Comparison of ENCODE assay signal across 17 mouse cellular contexts in the genomic region with DNA sequence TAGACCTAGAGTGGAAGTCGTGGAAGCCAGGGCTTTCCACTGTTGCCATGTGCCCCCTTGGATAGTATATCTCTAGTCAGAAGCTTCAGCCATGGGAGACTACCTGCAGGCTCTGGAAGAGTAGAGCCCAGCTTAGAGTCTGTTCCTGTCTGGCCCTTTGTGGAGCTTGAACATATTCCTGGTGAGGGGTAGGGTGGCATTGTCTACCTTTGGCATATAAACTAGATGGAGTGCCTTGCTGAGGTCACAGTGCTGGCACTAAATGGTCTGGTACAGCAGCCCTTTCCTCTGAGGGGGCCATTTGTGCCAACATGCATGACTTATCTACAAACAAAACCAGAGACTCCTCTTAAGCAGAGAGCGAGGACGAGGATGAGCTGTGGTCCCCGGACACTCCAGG.
DNase-seq lines count a peak whose midpoint lies in the region; ATAC-seq and TF ChIP-seq lines count a peak whose summit lies in the region.
"Had no signal": no experiment of that assay in that cellular context is flagged by ENCODE, and none has a peak within 500 bp of the region (broad histone marks: within the 10 kb centered on the region; RNA-seq: fewer than 3 reads in every experiment).

No protein-coding gene starts in this region.

- H3K27ac ChIP-seq in forebrain, embryonic 12.5 days = peak overlapping the region; percentile 51; the same call in 1 of the 2 replicates
- no peak overlapping the region for H3K27ac ChIP-seq in forebrain, embryonic 13.5 days
- peak overlapping the region; percentile 45; the same call in 1 of the 2 replicates for H3K27ac ChIP-seq in hindbrain, embryonic 15.5 days (replicated peaks)
- H3K27ac ChIP-seq in hindbrain, embryonic 11.5 days (ENCODE audit: low read depth, low read length) = no peak overlapping the region
- peak overlapping the region; percentile 57 for H3K27ac ChIP-seq in midbrain, embryonic 14.5 days (replicated peaks; ENCODE audit: low read depth, low read length)
- no peak overlapping the region for H3K27ac ChIP-seq in midbrain, postnatal 0 days (ENCODE audit: low read depth, low read length)
- H3K27ac ChIP-seq: embryonic facial prominence, embryonic 15.5 days; gastrocnemius, adult 2 months had no signal

- no peak overlapping the region for H3K9ac ChIP-seq in forebrain, embryonic 12.5 days
- no peak overlapping the region for H3K9ac ChIP-seq in forebrain, embryonic 13.5 days
- H3K9ac ChIP-seq in hindbrain, embryonic 15.5 days = no peak overlapping the region
- no peak overlapping the region for H3K9ac ChIP-seq in hindbrain, embryonic 11.5 days (ENCODE audit: low read depth, low read length)
- H3K9ac ChIP-seq in midbrain, embryonic 14.5 days (replicated peaks; ENCODE audit: low read length) = no peak overlapping the region
- no peak overlapping the region for H3K9ac ChIP-seq in midbrain, postnatal 0 days (replicated peaks; ENCODE audit: low read length, poor library complexity, severe bottlenecking)
- H3K9ac ChIP-seq: embryonic facial prominence, embryonic 15.5 days had no signal

- no peaks in the 10 kb centered on the region for H3K27me3 ChIP-seq in forebrain, embryonic 12.5 days
- no peaks in the 10 kb centered on the region for H3K27me3 ChIP-seq in forebrain, embryonic 13.5 days
- H3K27me3 ChIP-seq in hindbrain, embryonic 15.5 days = no peaks in the 10 kb centered on the region
- no peaks in the 10 kb centered on the region for H3K27me3 ChIP-seq in hindbrain, embryonic 11.5 days (ENCODE audit: control insufficient read depth, insufficient read depth, low read length)
- H3K27me3 ChIP-seq in midbrain, embryonic 14.5 days (ENCODE audit: control insufficient read depth, insufficient read depth, low read length) = no peaks in the 10 kb centered on the region
- H3K27me3 ChIP-seq in midbrain, postnatal 0 days (ENCODE audit: insufficient read depth, low read length) = no peaks in the 10 kb centered on the region
- H3K27me3 ChIP-seq: embryonic facial prominence, embryonic 15.5 days had no signal

- ATAC-seq in forebrain, embryonic 12.5 days (ENCODE audit: low FRiP score) = no peak
- ATAC-seq in forebrain, embryonic 13.5 days = no peak
- no peak; the same call in 1 of the 2 replicates for ATAC-seq in hindbrain, embryonic 15.5 days (ENCODE audit: low FRiP score, low read depth)
- no peak for ATAC-seq in hindbrain, embryonic 11.5 days (ENCODE audit: low FRiP score)
- peak; percentile 52; the same call in 1 of the 2 replicates for ATAC-seq in midbrain, embryonic 14.5 days (ENCODE audit: low FRiP score, low TSS enrichment)
- no peak for ATAC-seq in midbrain, postnatal 0 days (ENCODE audit: low FRiP score)

- no peak for DNase-seq in hindbrain, embryonic 11.5 days (ENCODE audit: low spot score)
- DNase-seq in midbrain, embryonic 14.5 days = no peak
- no peak for DNase-seq in midbrain, postnatal 0 days (ENCODE audit: low spot score)
- DNase-seq in liver = no peak
- DNase-seq: adrenal gland, postnatal 10 days; cerebellum, adult 11 months; cerebellum, adult 8-10 months; cerebellum, postnatal 14 days; gastrocnemius, adult 2 months; gastrocnemius, postnatal 25 days; heart, postnatal 10 days; heart, postnatal 4 days had no signal

- H3K4me3 ChIP-seq in forebrain, embryonic 12.5 days (replicated peaks) = no peak overlapping the region
- H3K4me3 ChIP-seq in forebrain, embryonic 13.5 days = no peak overlapping the region
- H3K4me3 ChIP-seq in hindbrain, embryonic 15.5 days = no peak overlapping the region
- no peak overlapping the region for H3K4me3 ChIP-seq in hindbrain, embryonic 11.5 days (ENCODE audit: low read depth, low read length)
- H3K4me3 ChIP-seq in midbrain, embryonic 14.5 days (replicated peaks; ENCODE audit: low read depth, low read length) = no peak overlapping the region
- H3K4me3 ChIP-seq in midbrain, postnatal 0 days (ENCODE audit: low read depth, low read length) = no peak overlapping the region
- H3K4me3 ChIP-seq: embryonic facial prominence, embryonic 15.5 days; erythroblast, embryonic 14.5 days; gastrocnemius, adult 2 months had no signal

- 80% methylated on average over 4 of the region's 4 CpGs for WGBS in forebrain, embryonic 12.5 days
- 90% methylated on average over 4 of the region's 4 CpGs for WGBS in forebrain, embryonic 13.5 days
- 87% methylated on average over 4 of the region's 4 CpGs for WGBS in hindbrain, embryonic 15.5 days
- WGBS in hindbrain, embryonic 11.5 days = 87% methylated on average over 4 of the region's 4 CpGs
- WGBS in midbrain, embryonic 14.5 days = 85% methylated on average over 4 of the region's 4 CpGs
- 83% methylated on average over 4 of the region's 4 CpGs for WGBS in midbrain, postnatal 0 days

- TF ChIP-seq CTCF in midbrain, postnatal 0 days (IDR thresholded peaks at IDR 0.05) = no peak

- H3K36me3 ChIP-seq in forebrain, embryonic 12.5 days (replicated peaks) = 0 out of 2 replicates have a peak, but pooled peaks cover 9% of the 10 kb centered on the region
- peaks cover 13% of the 10 kb centered on the region for H3K36me3 ChIP-seq in forebrain, embryonic 13.5 days (ENCODE audit: poor library complexity, severe bottlenecking)
- peaks cover 5% of the 10 kb centered on the region; the same call in 1 of the 2 replicates for H3K36me3 ChIP-seq in hindbrain, embryonic 15.5 days
- no peaks in the 10 kb centered on the region for H3K36me3 ChIP-seq in hindbrain, embryonic 11.5 days (ENCODE audit: control insufficient read depth, insufficient read depth, low read length)
- no peaks in the 10 kb centered on the region for H3K36me3 ChIP-seq in midbrain, embryonic 14.5 days (ENCODE audit: control insufficient read depth, insufficient read depth, low read length)
- no peaks in the 10 kb centered on the region for H3K36me3 ChIP-seq in midbrain, postnatal 0 days (ENCODE audit: insufficient read depth, low read length)
- H3K36me3 ChIP-seq: embryonic facial prominence, embryonic 15.5 days had no signal

- no peak overlapping the region for H3K4me2 ChIP-seq in forebrain, embryonic 12.5 days
- no peak overlapping the region for H3K4me2 ChIP-seq in forebrain, embryonic 13.5 days
- H3K4me2 ChIP-seq in hindbrain, embryonic 15.5 days = no peak overlapping the region
- H3K4me2 ChIP-seq in hindbrain, embryonic 11.5 days (replicated peaks; ENCODE audit: low read depth, low read length) = no peak overlapping the region
- no peak overlapping the region for H3K4me2 ChIP-seq in midbrain, embryonic 14.5 days (ENCODE audit: low read length)
- H3K4me2 ChIP-seq in midbrain, postnatal 0 days (ENCODE audit: low read depth, low read length, poor library complexity, severe bottlenecking) = no peak overlapping the region
- H3K4me2 ChIP-seq: embryonic facial prominence, embryonic 15.5 days had no signal

- peaks cover 7% of the 10 kb centered on the region; the same call in 1 of the 2 replicates for H3K9me3 ChIP-seq in forebrain, embryonic 12.5 days
- H3K9me3 ChIP-seq in forebrain, embryonic 13.5 days (replicated peaks) = 0 out of 2 replicates have a peak, but pooled peaks cover 4% of the 10 kb centered on the region
- no peaks in the 10 kb centered on the region for H3K9me3 ChIP-seq in hindbrain, embryonic 15.5 days
- H3K9me3 ChIP-seq in hindbrain, embryonic 11.5 days (ENCODE audit: control insufficient read depth, low read length) = no peaks in the 10 kb centered on the region
- no peaks in the 10 kb centered on the region for H3K9me3 ChIP-seq in midbrain, embryonic 14.5 days (ENCODE audit: control insufficient read depth, low read length)
- no peaks in the 10 kb centered on the region for H3K9me3 ChIP-seq in midbrain, postnatal 0 days (ENCODE audit: low read length)
- H3K9me3 ChIP-seq: embryonic facial prominence, embryonic 15.5 days had no signal

- 0 out of 2 replicates have a peak, but pooled peaks cover 7% of the 10 kb centered on the region for H3K4me1 ChIP-seq in forebrain, embryonic 12.5 days
- peaks cover 23% of the 10 kb centered on the region for H3K4me1 ChIP-seq in forebrain, embryonic 13.5 days
- H3K4me1 ChIP-seq in hindbrain, embryonic 15.5 days (replicated peaks) = peaks cover 4% of the 10 kb centered on the region; the same call in 1 of the 2 replicates
- H3K4me1 ChIP-seq in hindbrain, embryonic 11.5 days (replicated peaks; ENCODE audit: control insufficient read depth, insufficient read depth, low read length) = no peaks in the 10 kb centered on the region
- 0 out of 2 replicates have a peak, but pooled peaks cover 4% of the 10 kb centered on the region for H3K4me1 ChIP-seq in midbrain, embryonic 14.5 days (ENCODE audit: control insufficient read depth, insufficient read depth, low read length)
- H3K4me1 ChIP-seq in midbrain, postnatal 0 days (ENCODE audit: insufficient read depth, low read length) = no peaks in the 10 kb centered on the region
- H3K4me1 ChIP-seq: embryonic facial prominence, embryonic 15.5 days had no signal

Comparison
In these comparisons a context has a peak if more than half of its experiments do, and no peak if none do; other contexts are left out.
1. H3K27ac ChIP-seq: peak in forebrain, embryonic 12.5 days (single experiment), hindbrain, embryonic 15.5 days (single experiment) and midbrain, embryonic 14.5 days (single experiment); none in forebrain, embryonic 13.5 days (single experiment), hindbrain, embryonic 11.5 days (single experiment) and midbrain, postnatal 0 days (single experiment).